Mouse (Mus musculus) induced T-regulatory cell, adult 2 months (primary cell): Measurements from ENCODE around the gene Bmp4.

Experiments
- DNase-seq: peaks from one replicate; pipeline ENCODE4 v3.0.0-alpha.2; 2012; ENCODE audit warnings: low read depth

The Bmp4 gene

DNA sequence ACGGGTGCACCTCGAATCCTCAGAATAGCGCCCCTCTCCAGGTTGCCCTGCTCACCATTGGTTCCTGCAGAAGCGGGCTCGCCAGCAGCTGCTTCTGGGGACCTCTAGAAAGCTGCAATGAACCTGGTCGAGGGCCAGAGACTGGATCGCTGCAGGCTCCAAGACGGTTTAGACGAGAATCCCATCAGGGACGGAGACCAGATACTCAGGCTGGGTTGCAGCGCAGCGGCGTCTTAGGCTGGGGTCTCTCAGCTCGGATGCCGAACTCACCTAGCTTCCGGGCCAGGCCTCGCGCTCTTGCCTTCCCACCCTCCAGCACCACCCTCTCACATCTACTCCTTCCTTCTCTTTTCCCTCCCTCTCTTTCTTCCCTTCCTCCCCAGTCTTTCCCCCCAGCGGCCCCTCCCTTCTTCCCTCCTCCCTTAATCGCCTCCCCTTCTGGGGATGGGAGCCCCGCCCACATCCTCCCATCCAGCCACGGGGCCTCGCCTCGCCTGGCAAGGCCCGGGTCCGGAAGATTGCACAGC, at the start of gene Bmp4:
Gene Bmp4, minus strand, starts transcription at position 421 of the 527 bp plus-strand sequence.
- no peak for DNase-seq

DNA sequence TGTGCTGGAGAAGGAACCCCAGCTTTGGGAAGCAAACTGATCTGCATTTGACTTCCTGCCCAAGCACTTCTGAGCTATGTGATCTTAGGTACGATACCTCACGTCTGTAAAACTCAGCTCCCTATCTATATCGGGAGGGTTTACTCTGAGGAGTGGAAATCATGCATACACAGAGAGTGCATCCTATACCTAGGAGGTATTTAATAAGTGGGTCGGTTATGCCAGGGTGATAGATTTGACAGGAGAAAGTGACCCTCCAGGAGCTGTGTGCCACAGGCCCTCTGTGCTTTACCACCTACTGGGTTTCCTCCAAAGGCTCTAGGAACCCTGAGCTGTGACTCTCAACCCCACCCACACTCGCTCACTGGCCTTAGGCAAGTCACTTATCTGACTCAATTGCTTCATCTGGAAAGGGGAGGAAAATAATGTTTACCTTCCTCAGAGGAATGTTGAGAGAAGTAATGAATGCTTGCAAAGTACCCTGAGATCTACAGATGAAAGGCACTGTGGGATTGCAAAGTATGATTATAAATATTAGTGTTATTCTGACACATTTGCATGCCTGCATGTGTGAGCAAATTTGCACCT, 49.1 kb upstream of the Bmp4 start:
- no peak for DNase-seq

DNA sequence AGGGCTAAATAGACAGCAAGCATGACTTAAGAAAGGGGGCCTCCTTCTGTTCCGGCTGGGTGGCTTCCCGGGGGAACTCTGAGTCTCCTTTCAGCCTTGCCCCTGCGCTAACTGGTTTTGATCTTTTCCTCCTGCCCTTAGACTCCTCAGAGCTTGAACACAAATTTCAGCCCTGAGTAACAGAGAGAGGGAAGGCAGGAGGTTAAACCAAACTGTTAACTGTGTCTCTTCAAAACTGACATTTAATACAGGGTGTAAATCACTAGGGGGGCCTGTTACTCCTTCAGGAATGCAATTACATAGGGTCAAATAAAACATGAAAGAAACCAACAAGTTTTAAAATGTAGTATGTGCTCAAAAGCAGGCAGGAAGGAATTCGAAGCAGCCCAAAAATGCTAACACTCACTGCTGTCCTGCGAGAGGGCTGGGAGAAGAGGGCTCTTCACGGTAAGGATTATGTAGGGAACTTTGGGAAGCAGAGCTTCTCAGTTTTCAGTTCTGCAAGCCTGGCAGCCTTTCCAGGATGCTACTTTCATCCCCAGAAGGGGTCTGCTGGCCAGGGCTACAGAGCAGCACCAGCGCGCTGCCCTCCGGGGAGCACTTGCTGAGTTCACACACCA, 46.1 kb upstream of the Bmp4 start:
- DNase-seq, result no peak

DNA sequence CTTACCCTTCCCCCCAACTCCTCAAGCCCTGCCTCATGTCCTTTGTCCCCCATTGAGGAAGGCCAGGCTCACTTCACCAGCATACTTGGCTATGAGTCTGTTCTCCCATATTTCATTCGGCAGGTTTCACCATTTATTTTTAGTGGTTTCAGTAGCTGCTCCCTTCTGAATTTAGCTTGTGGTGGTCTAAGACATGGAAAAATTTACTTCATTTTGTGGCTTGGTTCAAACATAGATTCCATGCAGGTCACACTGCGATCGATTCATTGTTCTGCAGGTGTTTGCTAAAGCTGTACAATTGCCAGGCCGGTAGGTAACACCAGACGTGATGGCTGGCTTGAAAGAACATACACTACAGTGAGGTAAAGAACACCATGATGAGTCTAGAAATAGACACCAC, 39.8 kb upstream of the Bmp4 start:
- DNase-seq, result no peak

DNA sequence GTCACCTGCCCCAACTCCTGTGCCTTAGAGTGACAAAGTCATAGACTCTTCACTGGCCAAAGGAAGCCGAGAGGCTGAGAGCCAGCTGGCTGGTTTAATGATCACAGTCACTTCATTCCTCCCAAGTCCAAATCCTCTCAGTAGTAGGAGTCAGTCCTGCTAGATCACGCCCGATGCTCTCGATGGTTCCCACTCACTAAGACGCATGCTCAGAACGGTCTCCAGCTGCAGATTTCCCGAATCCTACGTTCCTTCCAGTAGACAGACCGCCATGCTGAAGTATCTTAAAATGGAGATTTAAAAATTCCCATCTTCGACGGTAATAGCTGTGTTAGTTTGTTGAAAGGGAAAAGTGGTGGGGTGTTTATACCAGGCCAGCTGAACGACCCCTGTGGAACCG, 36.8 kb upstream of the Bmp4 start:
- no peak for DNase-seq

DNA sequence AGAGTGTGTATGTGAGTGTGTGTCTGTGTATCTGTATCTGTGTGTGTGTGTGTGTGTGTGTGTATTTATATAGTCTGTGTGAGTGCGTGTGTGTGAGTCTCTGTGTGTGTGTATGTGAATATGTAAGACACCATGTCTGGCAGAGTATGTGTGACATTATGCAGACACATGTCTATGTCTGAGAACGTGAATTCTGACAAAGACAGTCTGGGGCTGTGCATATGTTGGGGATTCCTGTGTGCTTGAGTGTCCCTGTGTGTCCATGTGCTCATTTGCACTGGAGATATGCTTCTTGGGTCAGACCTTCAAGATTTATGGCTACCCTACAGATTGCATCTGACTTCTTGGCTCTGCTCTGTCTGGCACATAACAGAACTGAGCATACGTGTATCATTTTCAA, 31.4 kb upstream of the Bmp4 start:
- no peak for DNase-seq

DNA sequence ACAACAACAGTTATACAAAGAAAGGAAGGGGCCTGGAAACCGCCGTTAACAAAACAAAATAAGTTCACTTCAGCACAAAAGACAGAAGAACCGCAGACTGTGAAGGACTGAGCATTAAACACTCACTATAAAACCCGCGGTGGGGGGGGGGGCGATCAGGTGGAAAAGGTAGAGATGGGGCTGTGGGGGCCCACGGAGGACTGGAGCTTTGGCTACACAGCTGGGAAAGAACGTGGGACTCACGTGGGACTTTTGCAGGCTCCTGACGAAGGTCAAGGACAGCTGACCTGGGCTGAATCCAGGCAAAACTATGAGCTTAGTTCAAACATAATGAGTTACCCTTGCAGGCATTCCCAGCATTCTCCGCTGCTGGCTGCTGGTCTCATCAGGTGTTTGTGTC, 28.8 kb upstream of the Bmp4 start:
- DNase-seq, result no peak

DNA sequence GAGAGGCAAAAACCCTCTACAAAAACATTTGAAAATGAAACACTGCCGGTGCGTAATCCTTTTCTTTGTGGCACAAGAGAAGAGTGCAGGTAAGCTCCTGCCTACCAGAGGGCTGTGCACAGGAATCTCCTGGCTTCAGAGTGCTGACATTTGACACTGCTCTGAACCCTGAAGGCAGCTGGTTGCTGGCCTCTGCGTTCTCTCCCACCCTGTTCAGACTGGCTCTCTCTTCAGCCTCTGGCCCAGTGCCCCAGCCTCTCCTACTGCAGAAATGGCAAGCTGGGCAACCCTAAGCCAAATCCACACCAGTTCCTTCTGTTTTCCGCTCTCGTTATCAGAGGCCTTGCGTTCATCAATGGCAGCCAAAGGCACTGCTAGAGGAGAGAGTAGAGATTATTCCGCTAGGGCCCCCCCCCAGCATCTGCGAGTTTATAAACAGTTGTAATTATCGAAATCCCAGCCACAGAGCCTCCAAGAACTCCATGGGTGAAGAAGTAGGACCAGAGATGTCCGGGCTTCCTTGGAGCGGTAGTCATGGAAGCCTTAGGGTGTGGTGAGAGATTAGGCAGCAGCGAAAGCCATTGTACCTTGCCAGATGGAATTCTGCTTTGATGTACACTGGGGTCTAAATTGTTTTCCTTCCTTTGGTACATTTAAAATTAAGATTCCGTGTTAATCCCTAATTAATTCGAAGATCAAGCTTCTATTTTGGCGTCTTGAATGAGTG, 28.1 kb upstream of the Bmp4 start:
- DNase-seq, result no peak

DNA sequence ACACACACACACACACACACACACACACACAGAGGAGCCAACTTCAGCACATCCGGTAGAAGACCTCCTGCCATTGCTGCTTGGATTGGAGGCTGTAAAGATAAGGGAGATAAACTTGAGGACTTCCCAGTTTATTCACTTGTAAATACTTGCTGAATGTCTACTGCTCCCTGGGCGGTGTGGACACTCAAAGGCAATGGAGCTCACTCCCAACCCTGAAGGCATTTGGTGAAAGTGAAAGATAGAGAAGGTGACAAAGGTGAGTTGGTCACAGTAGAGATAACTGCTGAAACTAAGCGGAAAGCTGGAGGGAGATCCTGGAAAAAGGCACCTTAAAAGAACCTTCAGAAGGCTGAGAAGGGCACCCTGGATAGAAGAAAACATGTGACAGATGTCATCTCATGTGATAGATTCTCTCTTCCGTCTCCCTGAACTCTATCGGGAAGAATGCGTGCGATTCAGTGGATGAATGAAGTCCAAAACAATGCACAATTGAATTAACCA, 22.1 kb upstream of the Bmp4 start:
- DNase-seq, result no peak

DNA sequence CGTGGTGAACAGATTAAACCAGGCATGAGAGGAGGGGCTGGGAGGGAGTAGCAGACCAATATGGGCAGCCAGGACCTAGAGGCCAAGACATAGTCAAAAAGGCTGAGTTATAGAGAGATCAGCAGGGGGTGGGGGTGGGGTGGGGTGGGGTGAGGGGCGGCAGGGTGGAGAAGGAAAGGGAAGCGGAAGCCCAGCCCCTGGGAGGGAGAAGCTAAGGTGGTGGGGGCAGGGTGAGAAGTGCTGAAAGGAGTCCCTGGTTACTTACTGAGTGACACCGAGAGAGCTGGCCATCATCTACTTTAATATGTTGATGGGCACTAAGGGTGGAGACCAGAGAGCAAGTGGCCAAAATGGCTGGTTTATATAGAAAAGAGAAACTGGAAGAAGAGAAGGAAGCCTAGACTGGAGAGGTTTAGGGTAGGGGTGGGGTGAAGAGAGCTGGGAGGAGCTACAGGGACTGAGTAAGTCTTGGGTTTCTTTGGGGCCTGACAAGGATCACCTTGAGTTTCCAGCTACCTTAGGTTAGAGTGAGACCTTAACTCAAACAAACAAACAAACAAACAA, 20.2 kb upstream of the Bmp4 start:
- no peak for DNase-seq

DNA sequence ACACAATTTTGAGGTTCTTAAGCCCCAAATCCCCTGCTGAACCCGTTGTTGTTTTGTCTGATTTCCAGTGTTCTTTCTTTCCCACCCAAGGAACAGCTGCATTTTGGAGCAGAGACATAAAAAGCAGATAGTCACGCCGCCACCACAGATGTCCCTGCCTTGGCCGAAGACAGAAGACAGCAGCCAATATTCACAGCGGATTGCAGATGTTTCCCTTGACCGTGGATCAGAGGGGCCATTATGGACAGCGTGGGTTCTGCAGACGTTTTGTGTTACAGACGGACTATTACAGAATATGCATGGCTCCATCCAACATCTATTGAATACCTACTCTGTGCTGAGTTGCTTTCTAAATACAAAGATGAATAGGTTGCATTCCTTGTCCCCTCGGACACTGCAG, 18.5 kb upstream of the Bmp4 start:
- no peak for DNase-seq

DNA sequence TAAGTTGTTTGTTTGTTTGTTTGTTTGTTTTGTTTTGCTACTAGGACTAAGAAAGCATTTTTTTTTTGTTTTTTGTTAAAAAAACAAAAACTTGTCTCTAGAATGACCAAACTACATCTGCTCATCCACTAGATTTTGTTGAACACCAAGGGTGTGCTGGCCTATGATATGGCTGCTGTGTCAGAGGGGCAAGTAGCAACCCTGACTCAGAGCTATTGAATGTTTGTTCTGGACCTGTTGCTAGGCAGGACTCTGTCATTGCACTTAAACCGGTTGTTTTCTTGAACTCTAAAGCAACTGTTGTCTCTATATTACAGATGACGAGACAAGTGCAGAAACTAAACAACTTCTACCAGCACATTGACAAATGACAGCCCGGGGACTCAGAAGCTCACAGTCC, 17.9 kb upstream of the Bmp4 start:
- DNase-seq, result no peak

DNA sequence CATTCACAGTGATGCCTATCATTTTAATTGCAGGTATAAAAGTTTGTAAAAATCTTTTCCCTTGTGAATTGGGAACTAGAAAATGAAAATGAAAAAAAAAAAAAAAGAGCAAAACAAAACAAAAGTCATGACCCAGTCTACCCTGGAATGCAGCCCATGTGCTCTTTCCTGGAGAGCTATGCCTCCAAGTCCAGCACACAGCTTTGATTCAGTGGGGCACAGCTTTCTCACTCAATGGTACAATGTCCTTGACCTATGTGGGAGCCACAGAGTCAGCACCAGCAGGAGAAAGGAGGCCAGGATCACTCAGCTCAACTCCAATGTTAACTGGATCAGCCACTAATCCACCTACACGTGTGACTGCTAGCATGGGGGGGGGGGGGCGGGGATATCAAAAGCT, 9.5 kb upstream of the Bmp4 start:
- DNase-seq, result no peak

DNA sequence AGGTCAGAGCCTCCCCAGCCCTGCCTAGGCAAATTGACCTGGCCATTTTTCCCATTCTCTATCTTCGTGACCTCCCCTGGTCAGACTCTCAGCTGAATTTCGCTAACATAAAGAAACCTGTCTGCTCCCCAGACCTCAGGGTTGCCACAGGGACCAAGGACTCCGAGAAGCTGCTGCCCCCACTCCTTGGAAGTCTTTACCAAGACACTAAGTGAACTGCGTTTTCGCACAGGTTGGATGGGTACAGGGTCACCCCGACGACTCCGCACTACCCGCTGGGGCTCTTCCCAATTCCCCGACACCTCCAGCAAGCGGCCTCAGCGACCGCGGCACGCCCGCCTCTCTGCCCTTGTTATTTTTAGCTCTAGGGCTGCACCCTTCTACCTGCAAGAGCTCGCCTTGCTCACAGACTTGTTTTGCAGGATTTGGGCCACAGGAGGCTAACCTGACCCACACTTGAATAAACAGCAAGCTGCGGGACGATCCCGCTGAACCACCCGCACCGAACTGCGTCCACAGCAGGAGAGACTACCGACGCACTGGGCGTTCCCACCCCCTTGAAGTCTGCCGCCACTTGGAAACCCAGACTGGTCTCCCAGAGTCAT, 7.7 kb upstream of the Bmp4 start:
- no peak for DNase-seq

DNA sequence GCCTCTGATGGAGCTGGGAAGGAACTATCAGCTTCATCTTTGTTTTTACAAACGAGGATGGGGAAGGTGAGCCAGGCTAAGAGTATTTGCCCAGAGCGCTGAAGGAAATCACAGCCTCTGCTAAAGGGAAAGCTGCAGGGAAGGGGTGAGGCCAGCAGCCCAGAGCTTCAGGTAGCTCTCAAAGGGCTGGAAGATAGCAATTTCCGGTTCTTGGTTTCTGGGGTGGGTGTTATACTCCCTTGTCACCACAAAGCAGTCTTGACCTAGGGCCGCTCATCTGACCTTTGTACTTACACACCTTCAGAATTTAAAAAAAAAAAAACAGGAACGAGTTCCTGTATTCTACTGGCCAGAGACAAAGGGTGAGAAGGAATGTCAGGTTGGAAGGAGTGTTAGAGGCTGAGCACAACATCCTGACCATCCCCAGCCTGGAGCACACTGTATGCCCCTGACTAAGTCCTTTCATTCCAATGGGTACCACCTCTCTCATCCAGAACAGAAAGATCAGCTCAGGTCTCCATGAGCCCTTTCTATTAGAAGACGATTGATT, 1.2 kb upstream of the Bmp4 start:
- DNase-seq, result no peak

DNA sequence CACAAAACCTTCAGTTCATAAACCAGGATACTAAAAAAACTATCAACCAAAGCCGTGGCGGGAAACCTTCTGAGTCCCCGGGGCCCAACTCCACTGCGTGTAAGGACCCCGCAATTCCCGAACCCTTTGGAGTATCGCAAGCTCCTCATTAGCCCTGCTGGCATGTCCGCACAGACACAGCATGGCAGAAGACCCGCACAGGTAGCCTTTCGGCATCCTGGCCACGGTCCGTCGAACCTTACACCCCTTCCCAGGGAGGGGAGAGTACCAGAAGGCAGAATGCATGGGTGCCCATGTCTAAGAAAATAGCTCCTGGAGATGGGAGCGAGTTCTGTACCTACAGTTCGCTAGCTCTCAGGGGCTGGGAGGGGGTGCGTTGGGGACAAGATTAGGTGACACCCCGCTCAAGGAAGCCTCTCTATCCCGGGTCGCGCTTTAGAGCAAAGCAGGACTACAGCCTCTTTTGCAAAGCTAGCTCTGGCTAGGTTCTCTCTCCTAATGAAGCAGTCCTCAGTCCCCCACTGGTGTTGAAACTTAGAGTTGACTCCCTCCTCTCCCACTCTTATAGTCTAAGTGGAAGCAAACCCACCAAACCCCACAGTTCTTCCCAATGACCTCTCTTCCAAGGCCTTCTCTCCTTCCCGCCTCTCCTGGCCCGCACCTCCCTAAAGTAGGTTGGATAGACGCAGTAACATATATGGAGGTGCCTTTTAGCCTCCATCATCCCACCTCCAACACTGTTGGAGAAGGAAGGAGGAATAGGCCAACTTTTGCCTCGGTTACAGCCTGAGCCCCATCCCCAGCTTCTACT, 826 bp downstream of the Bmp4 start:
- DNase-seq, result no peak

DNA sequence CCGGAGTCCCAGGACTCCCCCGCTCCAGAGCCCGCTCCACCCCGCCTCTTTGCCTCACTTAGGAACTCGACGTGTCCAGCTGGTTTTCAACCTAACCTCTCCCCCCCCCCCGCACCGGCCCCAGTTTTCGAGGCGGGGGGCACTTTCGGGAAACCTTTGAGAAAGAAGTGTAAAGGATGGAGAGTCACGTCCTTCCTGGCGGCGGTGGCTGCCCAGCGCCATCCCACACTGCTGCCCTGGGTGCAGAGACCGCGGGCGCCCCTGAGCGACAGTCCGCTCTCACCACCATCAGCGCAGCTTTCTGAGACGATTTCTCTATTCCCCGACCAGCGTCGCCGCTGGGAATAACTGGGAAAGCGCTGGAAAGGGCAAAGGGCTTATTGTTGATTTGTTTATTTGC, 1.8 kb downstream of the Bmp4 start:
- no peak for DNase-seq

DNA sequence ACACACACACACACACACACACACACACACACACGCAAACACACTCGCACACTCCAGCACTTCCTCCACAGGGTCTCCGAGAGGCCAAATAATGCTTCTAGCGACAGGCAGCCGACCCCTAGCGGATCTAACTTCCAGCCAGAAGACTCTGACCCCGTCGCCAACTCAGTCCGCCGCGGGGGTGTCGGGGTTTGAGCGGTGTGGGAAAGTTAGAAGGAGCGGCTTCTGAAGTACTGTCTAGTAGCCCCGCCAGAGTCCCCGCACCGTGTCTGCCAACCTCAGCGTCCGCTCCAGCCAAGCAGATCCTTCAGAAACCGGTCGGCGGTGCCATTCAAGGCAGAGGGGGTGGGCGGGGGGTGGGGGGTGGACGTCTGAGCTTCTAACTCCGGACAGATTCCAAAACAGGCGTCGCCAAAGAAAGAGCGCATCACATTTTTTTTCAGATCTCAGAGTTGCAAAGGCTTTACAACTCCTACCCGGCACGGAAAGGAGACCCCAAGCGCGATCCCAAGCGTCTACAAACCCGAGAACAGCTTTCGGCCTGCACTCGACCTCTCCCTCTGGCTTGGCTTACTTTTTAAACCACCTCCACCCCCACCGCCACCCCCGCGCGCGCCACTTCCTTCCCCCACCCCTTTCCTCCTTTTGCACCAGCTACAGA, 2.5 kb downstream of the Bmp4 start:
- no peak for DNase-seq

DNA sequence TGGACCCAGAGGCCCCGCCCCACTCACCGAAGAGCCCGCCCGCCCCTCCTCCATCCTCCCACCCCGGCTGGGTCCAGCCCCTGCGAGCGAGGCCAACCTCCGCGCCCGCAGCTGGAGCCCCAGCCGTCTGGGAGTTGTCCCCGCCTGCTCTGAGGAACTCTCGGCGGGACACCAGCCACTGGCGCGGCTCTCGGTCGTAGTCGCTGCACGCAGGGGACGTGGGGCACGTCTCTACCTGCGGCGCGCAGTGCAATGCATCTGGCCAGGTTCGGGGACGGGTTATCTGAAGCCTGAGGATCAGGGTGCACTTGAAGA, 3.2 kb downstream of the Bmp4 start:
- no peak for DNase-seq

DNA sequence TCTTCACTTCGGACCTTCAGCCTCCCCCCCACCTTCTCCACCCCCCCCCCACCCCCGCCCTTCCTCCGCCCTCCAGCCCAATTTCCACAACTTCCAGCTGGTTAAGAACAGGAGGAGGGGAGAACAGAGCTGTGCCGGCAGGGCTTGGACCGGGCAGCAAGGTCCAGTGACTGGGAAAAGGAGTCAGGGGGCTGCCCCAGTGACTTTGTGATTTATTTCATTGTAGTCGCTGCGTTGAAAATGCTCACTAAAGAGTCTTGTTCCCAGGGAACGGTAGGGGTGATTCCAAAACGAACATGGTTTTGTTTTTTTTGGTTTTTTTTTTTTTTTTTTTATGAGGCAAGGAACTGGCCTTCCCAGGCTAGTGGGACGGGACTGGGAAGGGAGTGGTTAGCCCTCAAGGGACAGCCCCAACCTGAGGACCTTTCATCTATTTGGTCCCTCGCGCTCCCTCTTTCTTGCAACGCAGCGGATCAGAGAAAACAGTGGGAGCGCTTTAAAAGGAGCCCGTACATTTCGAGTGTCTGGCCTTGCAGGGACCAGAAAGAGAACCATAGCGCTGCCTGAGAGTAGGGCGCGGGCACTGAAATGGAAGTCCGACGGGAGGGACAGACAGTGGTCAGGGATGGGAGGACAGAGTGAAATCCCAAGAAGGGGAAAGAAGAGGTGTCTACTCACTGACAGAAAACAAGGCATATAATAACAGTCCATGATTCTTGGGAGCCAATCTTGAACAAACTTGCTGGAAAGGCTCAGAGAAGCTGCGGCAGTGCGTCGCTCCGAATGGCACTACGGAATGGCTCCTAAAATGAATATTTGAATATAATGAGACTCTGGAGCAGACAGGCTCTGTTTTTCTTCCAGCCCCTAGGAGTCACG, 3.8 kb downstream of the Bmp4 start:
- no peak for DNase-seq
